Mouse (Mus musculus): ENCODE data around the gene Tulp1. TPM values are rescaled to one million over a fixed set of nuclear protein-coding genes. Genes with fewer than 3 reads are reported as not detected.

Gene Tulp1
- polyA plus RNA-seq, 1 experiment from 2014 or later = 1.4 TPM

GRCm38 (mm10) chr17:28350466-28351352 is 14.3 kb downstream of the Tulp1 start, which contains the start of gene Tead3:
Gene Tead3 (minus strand): TSS chr17:28350817.
- H3K36me3 ChIP-seq (ENCODE audit: control insufficient read depth, insufficient read depth) = no peaks in the 10 kb centered on the region
- no peaks in the 10 kb centered on the region for H3K9me3 ChIP-seq (ENCODE audit: control insufficient read depth)
- H3K27ac ChIP-seq (ENCODE audit: low read depth, low read length) = peak within 1 kb of the TSS; percentile 99
- H3K9ac ChIP-seq (ENCODE audit: low read depth, low read length) = peak within 1 kb of the TSS; percentile 81
- under 1% methylated on average over 54 of the region's 73 CpGs for WGBS
- peak within 1 kb of the TSS; percentile 81 for H3K4me3 ChIP-seq (ENCODE audit: low read depth, low read length)
- no peaks in the 10 kb centered on the region for H3K27me3 ChIP-seq (replicated peaks; ENCODE audit: control insufficient read depth, insufficient read depth, low read length)
- H3K4me1 ChIP-seq (replicated peaks; ENCODE audit: control insufficient read depth, insufficient read depth, low read length) = peaks cover 11% of the 10 kb centered on the region
- H3K4me2 ChIP-seq (replicated peaks; ENCODE audit: low read depth) = peak within 1 kb of the TSS; percentile 83
- ATAC-seq = peak; percentile 74
- TF ChIP-seq CTCF (IDR thresholded peaks at IDR 0.05; ENCODE audit: low read depth) = peak; percentile 50

DNA sequence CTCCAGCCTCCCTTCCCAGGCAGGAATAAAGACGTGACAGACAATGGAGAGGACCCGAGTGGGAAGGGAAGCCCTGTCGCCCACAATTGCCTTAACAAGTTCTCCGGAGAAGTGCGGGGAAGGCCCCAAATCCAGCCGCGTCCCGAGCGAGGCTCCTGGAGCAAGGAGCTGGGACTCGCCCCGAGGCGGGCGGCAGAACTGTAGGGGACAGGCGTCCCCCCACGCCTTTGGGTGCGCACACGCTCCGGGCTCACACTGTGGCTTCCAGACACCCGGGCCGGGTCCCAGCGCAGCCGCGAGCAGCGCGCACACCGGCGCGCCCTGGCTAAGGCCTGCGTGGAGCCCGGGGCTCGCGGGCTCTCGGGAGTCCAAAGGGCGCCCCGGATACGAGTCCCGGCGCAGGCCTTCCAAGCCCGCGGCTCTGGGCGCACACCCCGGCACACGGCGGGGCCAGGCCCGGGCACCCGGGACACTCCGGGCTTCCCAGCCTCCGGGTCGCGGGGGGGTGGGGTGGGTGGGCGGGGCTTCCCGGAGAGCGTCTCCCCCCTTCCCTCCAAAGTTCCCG is 15.0 kb downstream of the Tulp1 start:
- Histone ChIP-seq H3K4me2 (replicated peaks; ENCODE audit: low read depth) (peak overlapping the region; percentile 83), H3K4me1 (replicated peaks; ENCODE audit: control insufficient read depth, insufficient read depth, low read length) (peaks cover 19% of the 10 kb centered on the region), H3K9me3 (ENCODE audit: control insufficient read depth) (no peaks in the 10 kb centered on the region), H3K27ac (ENCODE audit: low read depth, low read length) (peak overlapping the region; percentile 99), H3K4me3 (ENCODE audit: low read depth, low read length) (peak overlapping the region; percentile 81), H3K36me3 (ENCODE audit: control insufficient read depth, insufficient read depth) (no peaks in the 10 kb centered on the region), H3K9ac (ENCODE audit: low read depth, low read length) (peak overlapping the region; percentile 81), H3K27me3 (replicated peaks; ENCODE audit: control insufficient read depth, insufficient read depth, low read length) (no peaks in the 10 kb centered on the region)
- TF ChIP-seq CTCF (IDR thresholded peaks at IDR 0.05; ENCODE audit: low read depth) = no peak
- 1% methylated on average over 43 of the region's 54 CpGs for WGBS
- peak; percentile 81 for ATAC-seq

DNA sequence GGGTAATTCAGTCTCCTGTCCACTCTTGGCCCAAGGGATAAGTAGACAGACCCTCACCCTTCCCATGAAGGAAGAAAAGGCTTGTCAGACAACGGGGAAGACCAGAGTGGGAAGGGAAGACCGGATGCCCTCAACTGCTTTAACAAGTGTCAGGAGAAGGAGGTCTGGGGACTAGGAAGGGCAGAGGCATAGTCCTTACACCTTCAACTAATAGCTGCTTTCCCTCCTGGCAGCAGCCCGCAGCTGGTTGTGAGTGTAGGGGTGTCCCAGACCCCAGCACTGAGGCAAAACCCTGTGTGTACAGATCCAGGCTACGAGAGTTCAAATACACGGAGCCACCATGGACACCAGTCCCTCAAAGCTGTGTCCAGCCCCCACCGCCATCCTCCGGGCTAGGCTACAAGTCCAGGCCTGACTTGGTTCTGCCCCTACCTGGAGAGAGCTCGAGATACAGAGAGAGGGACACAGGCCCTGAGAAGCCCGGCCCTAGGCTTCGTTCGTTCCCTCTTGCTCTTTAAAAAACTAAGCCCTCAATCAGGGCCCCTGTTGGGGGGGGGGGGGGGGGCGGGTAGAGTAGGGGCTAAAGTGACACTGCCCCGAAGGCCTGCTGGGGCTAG is 15.7 kb downstream of the Tulp1 start:
- 8% methylated on average over 12 of the region's 13 CpGs for WGBS
- Histone ChIP-seq H3K9me3 (ENCODE audit: control insufficient read depth) (no peaks in the 10 kb centered on the region), H3K4me3 (ENCODE audit: low read depth, low read length) (peak overlapping the region; percentile 81), H3K27me3 (replicated peaks; ENCODE audit: control insufficient read depth, insufficient read depth, low read length) (no peaks in the 10 kb centered on the region), H3K36me3 (ENCODE audit: control insufficient read depth, insufficient read depth) (no peaks in the 10 kb centered on the region), H3K9ac (ENCODE audit: low read depth, low read length) (peak overlapping the region; percentile 81), H3K4me2 (replicated peaks; ENCODE audit: low read depth) (peak overlapping the region; percentile 83), H3K4me1 (replicated peaks; ENCODE audit: control insufficient read depth, insufficient read depth, low read length) (peaks cover 21% of the 10 kb centered on the region), H3K27ac (ENCODE audit: low read depth, low read length) (peak overlapping the region; percentile 99)
- no peak for ATAC-seq
- TF ChIP-seq CTCF (IDR thresholded peaks at IDR 0.05; ENCODE audit: low read depth) = no peak

GRCm38 (mm10) chr17:28348211-28348610 is 16.8 kb downstream of the Tulp1 start:
- no peak for ATAC-seq
- H3K4me1 ChIP-seq (replicated peaks; ENCODE audit: control insufficient read depth, insufficient read depth, low read length) = peaks cover 21% of the 10 kb centered on the region
- WGBS = 36% methylated on average over 6 of the region's 6 CpGs
- TF ChIP-seq CTCF (IDR thresholded peaks at IDR 0.05; ENCODE audit: low read depth) = no peak
- H3K9me3 ChIP-seq (ENCODE audit: control insufficient read depth) = no peaks in the 10 kb centered on the region
- H3K27ac ChIP-seq (ENCODE audit: low read depth, low read length) = peak overlapping the region; percentile 46
- no peaks in the 10 kb centered on the region for H3K27me3 ChIP-seq (replicated peaks; ENCODE audit: control insufficient read depth, insufficient read depth, low read length)
- peak overlapping the region; percentile 81; the same call in 1 of the 2 replicates for H3K4me3 ChIP-seq (ENCODE audit: low read depth, low read length)
- H3K9ac ChIP-seq (ENCODE audit: low read depth, low read length) = peak overlapping the region; percentile 81
- H3K4me2 ChIP-seq (replicated peaks; ENCODE audit: low read depth) = peak overlapping the region; percentile 83
- no peaks in the 10 kb centered on the region for H3K36me3 ChIP-seq (ENCODE audit: control insufficient read depth, insufficient read depth)

- ATAC-seq = no peak
- H3K27ac ChIP-seq (ENCODE audit: low read depth, low read length) = no peak overlapping the region
- 73% methylated on average over 10 of the region's 10 CpGs for WGBS
- no peaks in the 10 kb centered on the region for H3K9me3 ChIP-seq (ENCODE audit: control insufficient read depth)
- TF ChIP-seq CTCF (IDR thresholded peaks at IDR 0.05; ENCODE audit: low read depth) = no peak
- H3K4me3 ChIP-seq (ENCODE audit: low read depth, low read length) = no peak overlapping the region
- H3K9ac ChIP-seq (ENCODE audit: low read depth, low read length) = no peak overlapping the region
- peaks cover 21% of the 10 kb centered on the region for H3K4me1 ChIP-seq (replicated peaks; ENCODE audit: control insufficient read depth, insufficient read depth, low read length)
- H3K36me3 ChIP-seq (ENCODE audit: control insufficient read depth, insufficient read depth) = no peaks in the 10 kb centered on the region
- no peaks in the 10 kb centered on the region for H3K27me3 ChIP-seq (replicated peaks; ENCODE audit: control insufficient read depth, insufficient read depth, low read length)
- no peak overlapping the region for H3K4me2 ChIP-seq (replicated peaks; ENCODE audit: low read depth)
These were observed 17.7 kb downstream of the Tulp1 start for GRCm38 (mm10) chr17:28347327-28347726.

DNA sequence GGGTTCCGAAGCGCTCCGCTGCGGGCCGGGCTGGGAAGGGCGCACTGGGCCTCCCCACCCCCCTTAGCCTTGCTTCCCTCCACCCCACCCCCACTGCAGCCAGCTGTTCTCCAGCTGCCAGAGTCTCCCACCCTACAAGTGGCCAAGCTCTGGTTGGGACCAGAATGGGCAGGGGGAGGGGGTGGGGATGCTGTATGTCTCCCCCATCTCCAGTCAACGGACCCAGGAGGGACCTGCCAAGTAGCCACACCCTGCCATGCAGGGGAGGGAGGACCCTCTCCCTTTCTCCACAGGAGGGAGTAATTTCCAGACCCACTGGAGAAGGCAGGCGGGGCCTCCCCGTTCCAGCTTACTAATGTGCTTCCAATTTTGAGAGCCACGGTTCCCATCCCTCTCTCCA is 19.1 kb downstream of the Tulp1 start:
- Histone ChIP-seq H3K9ac (ENCODE audit: low read depth, low read length) (0 out of 2 replicates have a peak overlapping the region, but pooled peaks have one; percentile 11), H3K4me1 (replicated peaks; ENCODE audit: control insufficient read depth, insufficient read depth, low read length) (peaks cover 20% of the 10 kb centered on the region), H3K27me3 (replicated peaks; ENCODE audit: control insufficient read depth, insufficient read depth, low read length) (no peaks in the 10 kb centered on the region), H3K36me3 (ENCODE audit: control insufficient read depth, insufficient read depth) (no peaks in the 10 kb centered on the region), H3K4me2 (replicated peaks; ENCODE audit: low read depth) (peak overlapping the region; percentile 54), H3K4me3 (ENCODE audit: low read depth, low read length) (no peak overlapping the region), H3K9me3 (ENCODE audit: control insufficient read depth) (no peaks in the 10 kb centered on the region), H3K27ac (ENCODE audit: low read depth, low read length) (peak overlapping the region; percentile 73)
- peak; percentile 51 for TF ChIP-seq CTCF (IDR thresholded peaks at IDR 0.05; ENCODE audit: low read depth)
- WGBS = 21% methylated on average over 10 of the region's 10 CpGs
- no peak for ATAC-seq
